Mouse (Mus musculus) T-helper 2 cell (primary cell): Measurements from ENCODE around the gene Kif23.

Experiments
- in situ Hi-C: fragments of 300-600 bp; cut with MboI, MseI; formaldehyde crosslinking; loops from one replicate; pipeline ENCODE4 v1.15.1; 2025; ENCODE audit warnings: high pct_unique_total_duplicates

Gene Kif23

GRCm38 (mm10) chr9:61907621-61908295 lies 38.8 kb downstream of the Kif23 start:
- in situ Hi-C loops, result loop anchor here (5.0 kb wide), 1 partner anchor 535 kb away; the partner anchor contains the start of gene Tle3

GRCm38 (mm10) chr9:61906912-61907311 lies 39.7 kb downstream of the Kif23 start:
- in situ Hi-C loops, result loop anchor here (5.0 kb wide), 1 partner anchor 535 kb away; the partner anchor contains the start of gene Tle3

GRCm38 (mm10) chr9:61905576-61905975 lies 41.0 kb downstream of the Kif23 start:
- in situ Hi-C loops, result loop anchor here (5.0 kb wide), 1 partner anchor 533 kb away; the partner anchor contains the start of gene Tle3

- in situ Hi-C loops, result no loop called here
Measured at GRCm38 (mm10) chr9:61904201-61904600, 42.4 kb downstream of the Kif23 start.

GRCm38 (mm10) chr9:61902445-61902844 lies 44.1 kb downstream of the Kif23 start:
- in situ Hi-C loops, result no loop called here

DNA sequence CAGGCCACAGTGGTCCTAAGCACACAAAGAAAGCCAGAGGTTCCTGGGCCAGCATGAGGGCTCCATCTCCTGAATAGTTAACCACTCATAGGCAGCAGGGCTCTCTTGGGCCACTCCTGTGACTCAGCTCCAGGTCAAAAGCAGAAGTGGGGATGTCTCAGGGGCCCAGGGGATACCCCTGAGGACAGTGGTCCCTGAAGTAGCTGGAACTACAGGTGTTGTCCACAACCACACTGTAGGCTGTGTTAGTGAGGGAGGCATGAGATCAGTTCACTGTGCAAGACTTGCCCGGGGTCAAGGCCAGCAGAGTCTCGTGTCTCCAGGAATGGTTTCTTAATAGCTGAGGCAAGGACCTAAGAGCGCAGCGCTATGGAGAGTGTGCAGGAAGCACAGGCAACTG lies 45.0 kb downstream of the Kif23 start:
- in situ Hi-C loops, result no loop called here

GRCm38 (mm10) chr9:61899804-61900203 lies 46.8 kb downstream of the Kif23 start:
- in situ Hi-C loops, result loop anchor here (5.0 kb wide), 1 partner anchor 38 kb away; no protein-coding TSS in a partner anchor

GRCm38 (mm10) chr9:61898401-61898800 lies 48.2 kb downstream of the Kif23 start:
- in situ Hi-C loops, result loop anchor here (5.0 kb wide), 1 partner anchor 36 kb away; no protein-coding TSS in a partner anchor

DNA sequence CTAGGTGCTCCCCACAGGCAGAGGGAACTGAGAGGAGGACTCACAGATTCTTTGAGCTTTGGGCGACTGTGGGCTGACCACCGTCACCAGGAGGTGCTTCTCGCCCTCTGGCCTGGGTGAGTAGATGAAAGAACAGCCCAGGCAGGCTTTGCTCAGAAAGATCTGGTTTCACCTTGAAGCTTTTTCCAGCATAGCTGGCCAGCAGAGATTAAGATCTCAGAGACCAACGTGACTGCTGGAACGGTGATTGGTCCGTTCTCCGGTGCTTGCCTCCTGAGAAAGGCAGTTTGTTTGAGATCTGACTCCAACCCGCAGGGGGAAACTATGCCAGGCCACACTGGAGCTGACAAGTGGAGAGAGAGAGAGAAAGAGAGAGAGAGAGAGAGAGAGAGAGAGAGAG lies 51.6 kb downstream of the Kif23 start:
- in situ Hi-C loops, result loop anchor here (5.0 kb wide), 1 partner anchor 33 kb away; no protein-coding TSS in a partner anchor

DNA sequence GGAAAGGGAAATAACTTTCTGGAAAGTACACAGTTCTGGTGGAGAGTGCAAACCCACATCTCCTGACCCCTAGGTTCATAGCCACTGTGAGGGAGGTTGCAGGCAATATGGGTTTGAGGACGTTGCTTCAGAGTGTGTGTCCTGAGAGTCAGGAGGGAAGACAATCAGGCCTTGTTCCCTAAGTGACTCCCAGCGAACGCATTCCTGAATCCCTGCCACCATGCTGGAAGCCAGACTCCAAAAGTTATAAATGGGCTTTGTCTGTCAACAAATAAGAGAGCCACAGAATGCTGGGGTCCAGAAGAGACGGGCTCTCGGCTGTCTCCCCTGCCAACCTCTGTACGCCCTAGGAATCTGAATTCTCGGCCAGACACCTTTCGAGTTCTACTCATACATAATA lies 56.7 kb downstream of the Kif23 start:
- in situ Hi-C loops, result no loop called here

GRCm38 (mm10) chr9:61887661-61888379 lies 58.8 kb downstream of the Kif23 start:
- in situ Hi-C loops, result no loop called here

GRCm38 (mm10) chr9:61885964-61886363 lies 60.6 kb downstream of the Kif23 start:
- in situ Hi-C loops, result no loop called here

DNA sequence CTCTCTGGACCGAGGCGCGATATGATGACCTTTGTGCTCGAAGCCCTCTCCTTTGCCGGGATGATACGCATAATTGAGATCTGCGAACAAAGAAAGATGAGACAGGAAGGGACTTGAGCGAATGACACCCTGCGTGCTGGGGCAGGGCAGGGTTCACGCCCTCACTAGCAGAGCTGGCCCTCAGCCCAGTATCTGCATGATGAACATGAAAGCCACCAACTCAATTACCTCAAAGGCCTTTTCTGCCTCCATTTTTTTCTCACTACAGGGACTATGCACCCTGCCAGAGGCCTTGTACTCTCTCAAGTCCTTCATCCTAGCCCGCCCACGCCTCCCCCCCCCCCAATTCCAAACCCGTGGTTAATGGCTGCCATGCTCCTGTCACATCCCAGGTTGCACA lies 61.6 kb downstream of the Kif23 start:
- in situ Hi-C loops, result no loop called here

GRCm38 (mm10) chr9:61884375-61884774 lies 62.2 kb downstream of the Kif23 start:
- in situ Hi-C loops, result no loop called here

- in situ Hi-C loops, result no loop called here
Measured at GRCm38 (mm10) chr9:61882179-61882578, 64.4 kb downstream of the Kif23 start.

GRCm38 (mm10) chr9:61878889-61879288 lies 67.7 kb downstream of the Kif23 start:
- in situ Hi-C loops, result no loop called here

GRCm38 (mm10) chr9:61877373-61878112 lies 69.0 kb downstream of the Kif23 start:
- in situ Hi-C loops, result no loop called here

- in situ Hi-C loops, result no loop called here
Measured at GRCm38 (mm10) chr9:61873325-61873724, 73.2 kb downstream of the Kif23 start.

- in situ Hi-C loops, result no loop called here
Measured at GRCm38 (mm10) chr9:61872246-61872941, 74.2 kb downstream of the Kif23 start.

DNA sequence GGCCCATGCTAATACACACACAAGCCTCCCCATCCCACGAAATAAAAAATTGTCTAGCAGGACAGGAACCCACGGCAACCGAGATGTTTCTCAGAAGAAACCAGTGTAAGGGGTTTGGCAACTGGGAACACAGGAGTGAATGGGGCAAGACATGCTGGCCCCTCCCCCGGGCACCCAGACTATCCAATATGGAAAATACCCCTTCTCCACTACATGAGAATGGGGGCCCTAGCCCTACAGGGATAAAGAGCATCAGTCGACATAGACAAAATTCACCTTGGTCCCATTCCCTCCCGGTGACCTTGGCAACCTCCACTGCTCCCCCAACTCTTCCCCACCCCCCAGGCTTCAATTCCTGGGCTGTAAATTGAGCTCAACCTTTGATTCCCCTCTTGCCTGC lies 74.7 kb downstream of the Kif23 start:
- in situ Hi-C loops, result no loop called here

DNA sequence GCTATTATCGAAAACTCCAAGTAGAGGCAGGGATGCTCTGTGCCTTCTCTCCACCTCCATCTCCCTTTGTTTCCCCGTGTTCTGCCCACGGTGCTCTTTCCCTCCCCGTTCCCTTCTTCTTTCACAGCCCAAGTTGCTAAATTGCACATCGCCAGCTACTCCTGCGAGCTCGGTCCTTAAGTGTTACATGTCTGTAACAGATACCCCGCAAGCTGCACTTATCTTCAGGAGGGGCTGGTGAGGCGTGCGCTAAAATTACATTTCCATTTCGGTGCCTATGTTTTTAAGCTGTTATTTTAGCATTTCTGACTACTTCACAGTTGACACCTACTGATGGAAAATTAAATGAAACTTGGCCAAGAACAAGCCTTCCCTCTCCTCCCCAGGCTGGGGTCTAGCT lies 78.9 kb downstream of the Kif23 start:
- in situ Hi-C loops, result no loop called here
